Mouse (Mus musculus): Measurements from ENCODE around the gene Mcrs1. TPM values are rescaled to one million over a fixed set of nuclear protein-coding genes. Genes with fewer than 3 reads are reported as not detected.

Gene Mcrs1
- polyA plus RNA-seq, 1 experiment from 2014 or later: 92.0 TPM

GRCm38 (mm10) chr15:99242045-99242444 lies 9.7 kb downstream of the Mcrs1 start:
- no peak for ATAC-seq
- WGBS: 95% methylated on average over 10 of the region's 10 CpGs
- Histone ChIP-seq H3K4me3 (ENCODE audit: low read depth, low read length) (no peak overlapping the region), H3K9ac (ENCODE audit: low read depth, low read length) (no peak overlapping the region), H3K27ac (ENCODE audit: low read depth, low read length) (no peak overlapping the region), H3K4me2 (replicated peaks; ENCODE audit: low read depth) (no peak overlapping the region), H3K4me1 (replicated peaks; ENCODE audit: control insufficient read depth, insufficient read depth, low read length) (no peaks in the 10 kb centered on the region), H3K36me3 (ENCODE audit: control insufficient read depth, insufficient read depth) (peaks cover 48% of the 10 kb centered on the region), H3K27me3 (replicated peaks; ENCODE audit: control insufficient read depth, insufficient read depth, low read length) (no peaks in the 10 kb centered on the region), H3K9me3 (ENCODE audit: control insufficient read depth) (no peaks in the 10 kb centered on the region)
- TF ChIP-seq CTCF (IDR thresholded peaks at IDR 0.05; ENCODE audit: low read depth): no peak

GRCm38 (mm10) chr15:99241249-99241648 lies 10.5 kb downstream of the Mcrs1 start:
- no peak overlapping the region for H3K9ac ChIP-seq (ENCODE audit: low read depth, low read length)
- no peaks in the 10 kb centered on the region for H3K4me1 ChIP-seq (replicated peaks; ENCODE audit: control insufficient read depth, insufficient read depth, low read length)
- H3K27ac ChIP-seq (ENCODE audit: low read depth, low read length): no peak overlapping the region
- H3K27me3 ChIP-seq (replicated peaks; ENCODE audit: control insufficient read depth, insufficient read depth, low read length): no peaks in the 10 kb centered on the region
- ATAC-seq: no peak
- WGBS: 74% methylated on average over 4 of the region's 4 CpGs
- no peak for TF ChIP-seq CTCF (IDR thresholded peaks at IDR 0.05; ENCODE audit: low read depth)
- H3K9me3 ChIP-seq (ENCODE audit: control insufficient read depth): no peaks in the 10 kb centered on the region
- H3K4me3 ChIP-seq (ENCODE audit: low read depth, low read length): no peak overlapping the region
- peaks cover 40% of the 10 kb centered on the region for H3K36me3 ChIP-seq (ENCODE audit: control insufficient read depth, insufficient read depth)
- no peak overlapping the region for H3K4me2 ChIP-seq (replicated peaks; ENCODE audit: low read depth)

- no peak for ATAC-seq
- H3K27ac ChIP-seq (ENCODE audit: low read depth, low read length): no peak overlapping the region
- TF ChIP-seq CTCF (IDR thresholded peaks at IDR 0.05; ENCODE audit: low read depth): peak; percentile 68
Observed at GRCm38 (mm10) chr15:99240129-99240528, 11.6 kb downstream of the Mcrs1 start.

GRCm38 (mm10) chr15:99238006-99238405 lies 13.8 kb downstream of the Mcrs1 start:
- 67% methylated on average over 11 of the region's 11 CpGs for WGBS
- Histone ChIP-seq H3K27ac (ENCODE audit: low read depth, low read length) (no peak overlapping the region), H3K36me3 (ENCODE audit: control insufficient read depth, insufficient read depth) (peaks cover 10% of the 10 kb centered on the region), H3K4me1 (replicated peaks; ENCODE audit: control insufficient read depth, insufficient read depth, low read length) (no peaks in the 10 kb centered on the region), H3K4me3 (ENCODE audit: low read depth, low read length) (no peak overlapping the region), H3K9ac (ENCODE audit: low read depth, low read length) (no peak overlapping the region), H3K27me3 (replicated peaks; ENCODE audit: control insufficient read depth, insufficient read depth, low read length) (peaks cover 6% of the 10 kb centered on the region; the same call in 1 of the 2 replicates), H3K4me2 (replicated peaks; ENCODE audit: low read depth) (no peak overlapping the region), H3K9me3 (ENCODE audit: control insufficient read depth) (no peaks in the 10 kb centered on the region)
- ATAC-seq: no peak
- no peak for TF ChIP-seq CTCF (IDR thresholded peaks at IDR 0.05; ENCODE audit: low read depth)

More at GRCm38 (mm10) chr15:99240129-99240528, 11.6 kb downstream of the Mcrs1 start:
- no peaks in the 10 kb centered on the region for H3K4me1 ChIP-seq (replicated peaks; ENCODE audit: control insufficient read depth, insufficient read depth, low read length)
- no peaks in the 10 kb centered on the region for H3K9me3 ChIP-seq (ENCODE audit: control insufficient read depth)
- H3K36me3 ChIP-seq (ENCODE audit: control insufficient read depth, insufficient read depth): peaks cover 30% of the 10 kb centered on the region
- H3K9ac ChIP-seq (ENCODE audit: low read depth, low read length): no peak overlapping the region
- no peaks in the 10 kb centered on the region for H3K27me3 ChIP-seq (replicated peaks; ENCODE audit: control insufficient read depth, insufficient read depth, low read length)
- H3K4me3 ChIP-seq (ENCODE audit: low read depth, low read length): no peak overlapping the region
- WGBS: 72% methylated on average over 4 of the region's 4 CpGs
- H3K4me2 ChIP-seq (replicated peaks; ENCODE audit: low read depth): no peak overlapping the region

- Histone ChIP-seq H3K4me1 (replicated peaks; ENCODE audit: control insufficient read depth, insufficient read depth, low read length) (no peaks in the 10 kb centered on the region), H3K27ac (ENCODE audit: low read depth, low read length) (no peak overlapping the region), H3K9me3 (ENCODE audit: control insufficient read depth) (no peaks in the 10 kb centered on the region), H3K36me3 (ENCODE audit: control insufficient read depth, insufficient read depth) (no peaks in the 10 kb centered on the region), H3K27me3 (replicated peaks; ENCODE audit: control insufficient read depth, insufficient read depth, low read length) (peaks cover 15% of the 10 kb centered on the region; the same call in 1 of the 2 replicates), H3K4me2 (replicated peaks; ENCODE audit: low read depth) (no peak overlapping the region), H3K4me3 (ENCODE audit: low read depth, low read length) (no peak overlapping the region), H3K9ac (ENCODE audit: low read depth, low read length) (no peak overlapping the region)
- WGBS: 48% methylated on average over 12 of the region's 12 CpGs
- no peak for TF ChIP-seq CTCF (IDR thresholded peaks at IDR 0.05; ENCODE audit: low read depth)
- ATAC-seq: no peak
Observed at GRCm38 (mm10) chr15:99234326-99235010, 17.3 kb downstream of the Mcrs1 start.

- TF ChIP-seq CTCF (IDR thresholded peaks at IDR 0.05; ENCODE audit: low read depth): no peak
- no peak overlapping the region for H3K4me2 ChIP-seq (replicated peaks; ENCODE audit: low read depth)
- H3K9ac ChIP-seq (ENCODE audit: low read depth, low read length): no peak overlapping the region
- no peaks in the 10 kb centered on the region for H3K36me3 ChIP-seq (ENCODE audit: control insufficient read depth, insufficient read depth)
- H3K4me1 ChIP-seq (replicated peaks; ENCODE audit: control insufficient read depth, insufficient read depth, low read length): no peaks in the 10 kb centered on the region
- H3K9me3 ChIP-seq (ENCODE audit: control insufficient read depth): no peaks in the 10 kb centered on the region
- WGBS: 44% methylated on average over 17 of the region's 17 CpGs
- no peak overlapping the region for H3K27ac ChIP-seq (ENCODE audit: low read depth, low read length)
- H3K4me3 ChIP-seq (ENCODE audit: low read depth, low read length): no peak overlapping the region
- peaks cover 21% of the 10 kb centered on the region for H3K27me3 ChIP-seq (replicated peaks; ENCODE audit: control insufficient read depth, insufficient read depth, low read length)
- ATAC-seq: no peak
Observed at GRCm38 (mm10) chr15:99233719-99234118, 18.0 kb downstream of the Mcrs1 start.
